Mouse (Mus musculus): ENCODE results near the gene Asxl2.
"Not testable (repeated sequence)": the region's sequence is repeated elsewhere in the genome, so short reads cannot be mapped to it uniquely, and the experiment has no call there.

Asxl2 gene

GRCm38 (mm10) chr12:3427891-3428775 lies 1.5 kb downstream of the Asxl2 start:
- DNase-seq (ENCODE audit: low spot score in 2 of 2): no peak

- no peak for DNase-seq (ENCODE audit: low spot score in 2 of 2)
Measured at GRCm38 (mm10) chr12:3429681-3430442, 3.2 kb downstream of the Asxl2 start.

- DNase-seq (ENCODE audit: low spot score in 2 of 2): no peak
Measured at GRCm38 (mm10) chr12:3430443-3430753, 3.7 kb downstream of the Asxl2 start.

- DNase-seq (ENCODE audit: low spot score in 2 of 2): no peak
Measured at GRCm38 (mm10) chr12:3430985-3431384, 4.3 kb downstream of the Asxl2 start.

- no peak for DNase-seq (ENCODE audit: low spot score in 2 of 2)
Measured at GRCm38 (mm10) chr12:3433736-3434135, 7.1 kb downstream of the Asxl2 start.

- DNase-seq (ENCODE audit: low spot score in 2 of 2): no peak
Measured at GRCm38 (mm10) chr12:3436446-3436845, 9.8 kb downstream of the Asxl2 start.

GRCm38 (mm10) chr12:3437815-3438214 lies 11.2 kb downstream of the Asxl2 start:
- no peak for DNase-seq (ENCODE audit: low spot score in 2 of 2)

- DNase-seq (ENCODE audit: low spot score in 2 of 2): no peak
Measured at GRCm38 (mm10) chr12:3440916-3441315, 14.3 kb downstream of the Asxl2 start.

- DNase-seq (ENCODE audit: low spot score in 2 of 2): no peak
Measured at GRCm38 (mm10) chr12:3441361-3441760, 14.7 kb downstream of the Asxl2 start.

- no peak for DNase-seq (ENCODE audit: low spot score in 2 of 2)
Measured at GRCm38 (mm10) chr12:3453554-3453953, 26.9 kb downstream of the Asxl2 start.

- no peak for DNase-seq (ENCODE audit: low spot score in 2 of 2)
Measured at GRCm38 (mm10) chr12:3463087-3463486, 36.4 kb downstream of the Asxl2 start.

GRCm38 (mm10) chr12:3499662-3500061 lies 73.0 kb downstream of the Asxl2 start:
- DNase-seq (ENCODE audit: low spot score in 2 of 2): no peak

- no peak for DNase-seq (ENCODE audit: low spot score in 2 of 2)
Measured at GRCm38 (mm10) chr12:3500071-3500470, 73.4 kb downstream of the Asxl2 start.

- DNase-seq (ENCODE audit: low spot score in 2 of 2): no peak
Measured at GRCm38 (mm10) chr12:3518665-3519297, 92.1 kb downstream of the Asxl2 start.

GRCm38 (mm10) chr12:3521806-3522205 lies 95.1 kb downstream of the Asxl2 start:
- not testable (repeated sequence) for DNase-seq (ENCODE audit: low spot score in 2 of 2)

GRCm38 (mm10) chr12:3525536-3525935 lies 98.9 kb downstream of the Asxl2 start:
- no peak for DNase-seq (ENCODE audit: low spot score in 2 of 2)

- DNase-seq (ENCODE audit: low spot score in 2 of 2): not testable (repeated sequence)
Measured at GRCm38 (mm10) chr12:3535446-3535845, 108.8 kb downstream of the Asxl2 start.

GRCm38 (mm10) chr12:3537616-3538015 lies 111.0 kb downstream of the Asxl2 start:
- DNase-seq (ENCODE audit: low spot score in 2 of 2): no peak

GRCm38 (mm10) chr12:3538036-3538435 lies 111.4 kb downstream of the Asxl2 start:
- DNase-seq (ENCODE audit: low spot score in 2 of 2): no peak

GRCm38 (mm10) chr12:3539605-3540004 lies 112.9 kb downstream of the Asxl2 start:
- no peak for DNase-seq (ENCODE audit: low spot score in 2 of 2)

GRCm38 (mm10) chr12:3540871-3541270 lies 114.2 kb downstream of the Asxl2 start:
- no peak for DNase-seq (ENCODE audit: low spot score in 2 of 2)

- DNase-seq (ENCODE audit: low spot score in 2 of 2): no peak
Measured at GRCm38 (mm10) chr12:3545451-3545850, 118.8 kb downstream of the Asxl2 start.

All from right cerebral cortex, postnatal 36 days (tissue).